Mouse (Mus musculus): ENCODE results near the gene Psmd3. TPM values are rescaled to one million over a fixed set of nuclear protein-coding genes. Genes with fewer than 3 reads are reported as not detected.
"Not testable (repeated sequence)": the region's sequence is repeated elsewhere in the genome, so short reads cannot be mapped to it uniquely, and the experiment has no call there.

Gene Psmd3
- total RNA-seq (2022), result 100 to 1,000 TPM; 115 to 121 (median 117) TPM

DNA sequence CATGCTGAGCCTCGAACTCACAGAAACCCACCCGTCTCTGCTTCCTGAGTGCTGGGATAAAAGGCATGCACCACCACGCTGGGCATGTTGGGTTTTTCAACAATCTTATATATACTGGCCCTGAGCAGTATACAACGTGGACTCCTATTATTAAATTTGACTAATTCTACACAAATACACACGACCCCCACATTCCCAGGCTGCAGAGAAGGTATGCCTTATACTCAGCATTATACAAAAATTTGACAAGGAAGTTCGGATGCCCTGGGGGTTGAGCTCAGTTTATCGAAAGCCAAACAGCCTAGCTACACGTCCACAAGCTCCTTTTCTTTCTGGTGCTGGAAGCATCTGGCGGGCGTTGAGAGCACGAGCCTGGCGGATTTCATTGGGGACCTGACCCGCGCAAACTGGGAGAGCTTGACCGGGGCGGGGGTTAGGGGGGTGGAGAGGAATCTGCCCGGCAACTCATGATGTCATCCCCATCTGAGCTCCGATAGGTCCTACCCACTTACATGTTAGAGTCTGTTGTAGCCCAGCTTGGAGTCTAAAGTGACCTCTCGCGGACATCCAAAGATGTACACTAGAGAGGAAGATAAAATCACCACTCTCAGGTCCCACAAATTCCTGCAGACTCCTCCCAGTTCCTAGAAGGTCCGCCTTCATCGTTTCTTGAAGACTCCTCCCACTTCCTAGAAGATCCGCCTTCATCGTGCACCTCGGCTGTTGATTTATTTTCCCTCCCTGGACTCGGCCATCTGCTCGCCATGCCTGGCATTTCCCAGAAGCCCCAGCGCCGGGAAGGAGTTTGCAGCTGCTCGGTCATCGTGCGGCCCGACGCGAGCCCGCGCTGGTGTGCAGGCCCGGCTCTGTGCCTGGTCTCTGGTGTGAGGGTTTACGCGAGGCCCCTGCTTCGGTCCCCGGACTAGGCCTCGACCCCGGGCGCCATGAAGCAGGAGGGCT lies at the start of gene Psmd3:
Gene Psmd3, plus strand, starts transcription at position 769 of the 960 bp plus-strand sequence.
- peak; percentile 97 for DNase-seq

DNA sequence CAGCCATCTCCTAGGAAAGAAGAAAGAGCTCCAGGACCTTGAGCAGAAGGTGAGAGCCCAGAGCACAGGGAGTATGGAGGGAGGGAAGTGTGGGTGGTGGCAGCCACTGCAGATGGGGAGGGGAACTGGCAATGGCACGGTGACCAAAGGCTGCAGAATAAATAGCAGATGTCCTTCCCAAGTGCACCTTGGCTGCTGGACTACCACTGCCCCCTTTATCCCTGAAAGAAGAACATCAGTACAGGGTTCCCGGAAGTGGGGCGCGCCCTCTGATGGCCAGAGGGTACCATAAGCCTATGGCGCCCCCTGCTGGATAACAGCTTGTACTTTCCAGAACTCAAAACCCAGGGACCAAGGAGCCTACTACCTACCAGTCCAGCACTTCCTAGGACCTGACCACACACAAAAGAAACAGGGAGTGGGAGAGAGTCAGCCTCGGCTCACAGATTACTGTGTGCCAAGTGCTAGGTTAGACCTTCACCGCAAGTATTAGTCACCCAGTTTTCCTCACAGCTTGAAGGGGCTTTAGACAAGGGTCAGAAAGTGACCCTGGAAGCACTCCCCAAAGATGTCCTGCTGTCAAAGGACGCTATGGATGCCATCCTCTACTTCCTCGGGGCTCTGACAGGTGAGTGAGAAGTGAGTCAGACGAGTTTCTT lies 46.9 kb upstream of the Psmd3 start:
- not testable (repeated sequence) for DNase-seq

DNA sequence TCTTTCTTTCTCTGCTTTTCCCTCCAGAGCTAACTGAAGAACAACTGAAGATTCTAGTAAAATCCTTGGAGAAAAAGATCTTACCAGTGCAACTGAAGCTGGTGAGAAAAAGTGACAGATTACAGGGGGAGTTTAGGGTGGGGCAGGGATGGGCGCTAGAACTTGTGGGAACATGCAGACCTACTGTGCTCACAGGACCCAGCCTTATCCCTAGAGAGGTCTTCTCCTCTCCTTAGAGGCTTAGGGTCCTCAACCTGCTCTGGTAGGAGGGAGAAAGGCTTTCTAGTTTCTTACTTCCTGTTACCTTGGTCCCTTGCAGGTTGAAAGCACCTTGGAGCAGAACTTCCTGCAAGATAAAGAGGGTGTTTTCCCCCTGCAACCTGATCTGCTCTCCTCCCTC lies 44.9 kb upstream of the Psmd3 start:
- no peak for DNase-seq

DNA sequence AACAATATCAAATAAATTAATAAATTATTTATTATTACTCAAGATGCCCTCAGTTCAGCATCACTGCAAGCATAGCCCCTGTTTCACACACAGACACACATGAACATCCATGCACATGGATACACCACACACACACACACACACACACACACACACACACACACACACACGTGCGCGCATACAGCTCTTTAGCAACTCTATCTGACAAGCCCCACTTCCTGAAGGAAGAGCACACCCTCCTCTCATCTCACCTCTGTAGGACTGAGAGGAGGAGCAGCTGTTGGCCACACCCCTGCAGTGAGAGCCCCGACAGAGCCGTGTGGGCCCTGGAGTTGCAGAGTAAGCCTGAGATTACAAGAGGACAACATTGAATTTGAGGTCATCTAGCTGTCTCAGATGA lies 42.3 kb upstream of the Psmd3 start:
- no peak for DNase-seq

DNA sequence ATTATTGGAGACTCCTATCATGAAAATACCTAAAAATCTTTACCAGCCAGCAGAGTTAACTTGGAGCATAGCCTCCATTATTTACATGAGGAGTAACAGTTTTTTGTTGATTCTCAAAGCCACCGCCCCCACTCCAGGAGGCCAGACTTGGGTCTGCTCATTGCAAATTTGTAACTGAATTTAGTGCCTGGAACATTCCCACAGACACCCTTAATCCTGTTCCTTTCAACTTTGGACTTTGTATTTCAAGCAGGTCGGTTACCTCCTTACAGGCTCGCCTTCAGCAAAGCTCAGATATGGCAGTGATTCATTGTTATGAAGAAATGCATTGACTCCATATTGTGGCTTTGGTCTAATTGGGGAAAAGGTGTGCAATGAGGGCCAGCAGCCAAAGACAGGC lies 37.6 kb upstream of the Psmd3 start:
- no peak for DNase-seq

DNA sequence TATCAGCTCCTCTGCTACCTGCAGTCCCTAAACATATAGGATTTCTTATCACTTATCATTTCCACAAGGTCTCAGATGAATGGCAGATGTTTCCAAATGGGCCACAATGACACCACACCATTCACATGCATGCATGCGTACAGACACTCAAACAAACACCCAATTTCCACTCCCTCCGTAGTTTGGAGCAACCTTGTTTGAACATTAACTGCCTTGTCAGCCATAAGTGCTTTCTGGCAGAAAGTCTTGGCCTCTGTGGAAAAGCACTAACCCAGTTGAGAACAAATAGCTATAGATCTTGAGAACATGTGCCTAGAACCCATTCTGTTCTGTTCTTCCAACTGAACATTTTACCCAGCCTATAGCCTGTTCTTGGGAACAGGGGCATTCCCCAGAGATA lies 36.4 kb upstream of the Psmd3 start:
- DNase-seq, result no peak

DNA sequence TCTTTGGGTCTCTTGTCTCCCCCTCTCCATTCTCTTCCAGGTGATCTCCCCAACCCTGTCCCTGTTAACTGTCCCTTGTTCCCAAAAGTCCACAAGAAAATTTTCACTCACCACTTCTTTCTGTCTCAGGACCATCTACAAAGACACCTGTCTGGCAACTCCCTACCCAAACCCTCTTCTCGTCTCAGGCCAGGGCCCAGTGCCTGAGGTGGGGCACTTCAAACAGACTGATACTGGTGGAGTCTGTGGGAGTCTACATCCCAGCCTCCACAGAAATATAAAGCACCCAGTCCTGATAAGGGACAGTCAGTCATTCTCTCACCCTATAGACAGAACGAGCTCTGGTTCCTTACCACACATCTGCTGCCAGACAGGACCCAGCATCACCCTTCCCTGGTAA lies 35.9 kb upstream of the Psmd3 start, which contains the start of gene Gsdma2:
Gene Gsdma2, plus strand, starts transcription at position 301 of the 400 bp plus-strand sequence.
- no peak for DNase-seq

DNA sequence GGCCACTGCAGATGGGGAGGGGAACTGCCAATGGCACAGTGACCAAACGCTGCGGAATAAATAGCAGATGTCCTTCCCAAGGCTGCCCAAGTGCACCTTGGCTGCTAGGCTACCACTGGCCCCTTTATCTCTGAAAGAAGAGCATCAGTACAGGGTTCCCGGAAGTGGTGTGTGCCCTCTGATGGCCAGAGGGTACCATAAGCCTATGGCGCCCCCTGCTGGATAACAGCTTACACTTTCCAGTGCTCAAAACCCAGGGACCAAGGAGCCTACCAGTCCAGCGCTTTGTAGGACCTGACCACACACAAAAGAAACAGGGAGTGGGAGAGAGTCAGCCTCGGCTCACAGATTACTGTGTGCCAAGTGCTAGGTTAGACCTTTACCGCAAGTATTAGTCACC lies 27.3 kb upstream of the Psmd3 start:
- not testable (repeated sequence) for DNase-seq

DNA sequence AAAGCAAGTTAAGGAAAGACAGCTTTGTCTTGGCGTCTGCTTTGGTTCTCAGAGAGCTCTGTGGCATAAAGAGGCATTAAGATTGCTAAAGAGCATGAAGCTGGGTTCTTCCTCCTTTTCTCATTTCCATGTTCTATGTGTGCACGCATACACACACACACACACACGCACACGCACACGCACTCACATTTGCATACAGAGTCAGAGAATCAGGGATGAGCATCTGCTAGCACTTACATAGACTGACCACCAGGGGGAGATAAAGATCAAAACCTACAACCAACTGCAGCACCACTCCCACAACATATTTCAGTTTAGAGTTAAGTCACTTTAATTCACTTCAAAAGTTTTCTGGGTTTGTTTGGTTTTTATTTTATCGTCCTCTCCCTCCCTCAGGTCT lies 21.8 kb upstream of the Psmd3 start:
- no peak for DNase-seq

DNA sequence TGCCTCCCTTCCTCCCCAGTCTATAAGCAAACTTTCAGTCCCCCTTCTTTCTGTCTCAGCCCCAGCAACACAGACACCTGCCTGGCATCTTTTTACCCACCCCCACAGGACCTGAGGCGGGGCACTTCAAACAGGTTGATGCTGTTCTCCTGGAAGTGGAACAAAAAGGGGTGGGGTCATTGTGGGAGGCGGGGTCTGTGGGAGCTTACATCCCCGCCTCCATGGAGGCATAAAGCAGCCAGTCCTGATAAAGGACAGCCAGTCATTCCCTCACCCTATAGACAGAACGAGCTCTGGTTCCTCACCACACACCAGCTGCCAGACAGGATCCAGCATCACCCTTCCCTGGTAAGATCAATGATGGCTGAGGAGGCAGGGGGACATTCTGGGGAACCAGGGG lies 18.3 kb upstream of the Psmd3 start, which contains the start of gene Gsdma:
Gene Gsdma, plus strand, starts transcription at position 261 of the 400 bp plus-strand sequence.
- no peak for DNase-seq

DNA sequence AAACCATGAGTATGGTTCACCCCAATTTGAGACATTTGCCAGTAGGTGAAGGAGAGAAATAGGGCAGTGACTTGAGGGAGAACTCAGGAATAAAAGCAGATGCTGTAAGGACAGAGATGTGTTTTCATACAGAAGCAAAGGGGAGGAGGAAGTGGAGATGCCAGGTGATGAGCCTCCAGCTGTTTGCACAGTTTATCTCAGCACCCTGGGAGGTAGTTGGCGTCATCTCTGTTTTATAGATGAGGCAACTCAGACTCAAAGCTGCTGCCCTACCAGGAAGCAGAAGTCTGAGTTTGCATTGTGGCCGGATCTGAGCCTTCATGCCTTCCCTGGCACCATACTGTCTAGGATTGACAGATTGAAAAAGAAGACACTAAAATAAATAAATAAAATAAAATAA lies 13.4 kb upstream of the Psmd3 start:
- no peak for DNase-seq

DNA sequence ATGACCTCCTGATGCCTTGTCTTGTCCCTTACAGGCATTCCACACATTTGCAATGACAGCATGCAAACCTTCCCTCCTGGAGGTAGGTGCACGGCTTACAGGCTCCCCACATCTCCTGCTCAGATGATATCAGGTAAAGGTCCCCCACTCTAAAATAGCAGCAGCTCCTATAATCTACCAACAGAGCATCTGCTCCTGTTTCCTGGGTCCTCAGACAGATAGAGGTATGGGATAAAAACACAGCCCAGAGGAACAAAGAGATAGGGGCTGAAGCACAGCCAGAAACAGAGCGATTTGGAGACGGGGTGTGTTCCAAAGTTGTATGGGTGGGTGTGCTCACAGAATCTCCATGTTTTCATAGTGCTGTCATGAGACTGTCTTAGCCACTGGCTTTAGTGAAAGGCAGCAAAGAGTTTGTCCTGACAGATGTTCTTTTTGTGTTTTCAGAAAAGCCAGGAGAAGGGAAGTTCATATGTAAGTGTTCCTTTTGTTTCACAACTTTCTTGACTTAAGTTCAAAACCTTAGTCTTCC lies 11.0 kb upstream of the Psmd3 start:
- DNase-seq, result no peak

DNA sequence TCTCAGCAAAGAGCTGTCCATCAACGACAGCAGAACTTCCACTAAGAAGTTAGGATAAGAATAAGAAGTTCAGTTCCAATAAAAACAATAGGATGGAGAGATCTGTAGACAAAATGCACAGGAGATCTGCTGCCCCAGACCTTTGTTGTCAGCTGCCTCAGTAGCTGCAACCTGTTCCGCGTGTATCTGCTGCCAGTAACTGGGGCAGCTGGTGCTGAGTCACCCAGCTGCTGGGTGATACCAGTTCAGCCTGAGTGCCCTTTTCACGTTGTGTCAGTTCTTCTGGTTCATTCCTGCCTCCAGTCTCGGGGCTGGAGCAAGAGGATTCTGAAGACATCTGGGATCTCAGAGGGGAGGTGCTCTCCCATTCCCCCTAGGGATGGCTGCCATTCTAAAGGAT lies 10.5 kb upstream of the Psmd3 start:
- no peak for DNase-seq

DNA sequence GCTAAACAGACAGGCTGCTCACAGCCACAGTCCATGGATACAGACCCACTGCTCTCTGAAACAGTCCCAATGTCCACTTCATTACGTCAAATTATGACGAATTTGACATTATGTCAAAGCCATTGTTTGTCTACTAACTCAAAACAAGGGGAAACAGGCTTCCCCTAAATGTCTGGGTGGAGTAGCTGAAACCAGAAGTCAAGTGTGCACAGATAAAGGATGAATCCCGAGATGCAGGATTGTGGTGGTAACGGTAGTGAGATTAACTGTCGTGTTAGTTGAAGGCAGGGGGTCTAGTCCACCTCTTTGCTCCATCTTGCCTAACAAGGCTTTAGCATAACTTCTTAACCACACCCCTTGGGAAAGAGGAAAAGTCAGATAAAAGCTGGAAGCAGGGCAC lies 9.9 kb upstream of the Psmd3 start:
- DNase-seq, result no peak

DNA sequence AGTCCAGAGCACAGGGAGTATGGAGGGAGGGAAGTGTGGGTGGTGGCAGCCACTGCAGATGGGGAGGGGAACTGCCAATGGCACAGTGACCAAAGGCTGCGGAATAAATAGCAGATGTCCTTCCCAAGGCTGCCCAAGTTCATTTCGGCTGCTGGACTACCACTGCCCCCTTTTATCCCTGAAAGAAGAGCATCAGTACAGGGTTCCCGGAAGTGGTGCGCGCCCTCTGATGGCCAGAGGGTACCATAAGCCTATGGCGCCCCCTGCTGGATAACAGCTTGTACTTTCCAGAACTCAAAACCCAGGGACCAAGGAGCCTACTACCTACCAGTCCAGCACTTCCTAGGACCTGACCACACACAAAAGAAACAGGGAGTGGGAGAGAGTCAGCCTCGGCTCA lies 9.2 kb upstream of the Psmd3 start:
- DNase-seq, result not testable (repeated sequence)

DNA sequence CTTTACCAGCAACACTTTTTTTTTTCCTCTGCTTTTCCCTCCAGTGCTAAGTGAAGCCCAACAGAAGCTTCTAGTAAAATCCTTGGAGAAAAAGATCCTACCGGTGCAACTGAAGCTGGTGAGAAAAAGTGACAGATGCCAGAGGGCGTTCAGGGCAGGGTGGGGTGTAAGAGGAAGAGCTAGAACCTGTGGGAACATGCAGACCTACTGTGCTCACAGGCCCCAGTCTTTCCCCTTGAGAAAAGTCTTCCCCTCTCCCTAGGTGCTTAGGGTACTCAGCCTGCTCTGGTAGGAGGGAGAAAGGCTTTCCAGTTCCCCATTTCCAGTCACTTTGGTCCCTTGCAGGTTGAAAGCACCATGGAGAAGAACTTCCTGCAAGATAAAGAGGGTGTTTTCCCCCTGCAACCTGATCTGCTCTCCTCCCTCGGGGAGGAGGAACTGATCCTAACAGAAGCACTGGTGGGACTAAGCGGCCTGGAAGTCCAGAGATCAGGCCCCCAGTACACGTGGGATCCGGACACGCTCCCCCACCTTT lies 6.5 kb upstream of the Psmd3 start:
- DNase-seq, result no peak

DNA sequence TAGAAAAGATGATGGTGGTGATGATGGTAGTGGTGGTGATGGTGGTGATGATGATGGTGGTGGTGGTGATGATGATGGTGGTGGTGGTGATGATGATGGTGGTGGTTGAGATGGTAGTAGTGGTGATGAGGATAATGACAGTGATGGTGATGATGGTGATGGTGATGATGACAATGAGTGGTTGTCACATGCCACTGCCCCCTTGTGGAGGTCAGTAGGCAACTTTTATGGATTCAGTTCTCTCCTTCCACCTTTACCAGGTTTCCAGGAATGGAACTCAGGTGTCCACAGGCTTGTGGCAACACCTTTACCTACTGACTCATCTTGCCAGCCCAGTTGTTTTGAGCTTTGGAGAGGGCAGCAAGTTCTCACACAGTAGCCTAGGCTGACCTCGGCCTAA lies 2.3 kb upstream of the Psmd3 start:
- DNase-seq, result no peak

DNA sequence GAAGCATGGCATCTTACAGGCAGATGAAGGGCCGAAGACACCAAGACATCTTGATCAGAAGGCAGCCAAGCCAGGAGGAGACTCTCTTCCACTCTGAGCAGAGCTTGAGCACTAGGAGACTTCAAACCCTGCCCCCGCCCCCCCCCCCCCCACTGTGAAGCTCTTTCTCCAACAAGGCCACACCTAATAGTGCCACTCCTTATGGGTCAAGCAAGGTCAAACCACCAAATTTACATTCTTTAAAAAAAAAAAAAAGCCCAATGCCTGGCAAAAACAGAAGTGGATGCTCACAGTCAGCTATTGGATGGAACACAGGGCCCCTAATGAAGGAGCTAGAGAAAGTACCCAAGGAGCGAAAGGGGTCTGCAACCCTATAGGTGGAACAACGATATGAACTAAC lies 1.8 kb upstream of the Psmd3 start:
- not testable (repeated sequence) for DNase-seq

DNA sequence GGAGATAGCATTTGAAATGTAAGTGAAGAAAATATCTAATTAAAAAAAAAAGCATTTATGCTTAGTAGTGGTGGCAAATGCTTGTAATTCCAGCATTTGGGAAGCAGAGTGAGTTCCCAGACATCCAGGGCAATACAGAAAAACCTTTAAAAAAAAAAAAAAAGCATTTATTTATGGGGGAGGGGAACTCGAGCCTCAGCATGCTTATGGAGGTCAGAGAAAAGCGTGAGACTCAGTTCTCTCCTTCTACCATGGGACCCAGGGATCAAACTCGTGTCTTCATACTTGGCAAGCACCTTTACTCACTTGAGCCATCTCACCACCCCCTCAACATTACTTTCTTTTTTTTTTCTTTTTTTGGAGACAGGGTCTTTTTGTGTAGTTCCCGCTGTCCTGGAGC lies 1.2 kb upstream of the Psmd3 start:
- DNase-seq, result no peak

DNA sequence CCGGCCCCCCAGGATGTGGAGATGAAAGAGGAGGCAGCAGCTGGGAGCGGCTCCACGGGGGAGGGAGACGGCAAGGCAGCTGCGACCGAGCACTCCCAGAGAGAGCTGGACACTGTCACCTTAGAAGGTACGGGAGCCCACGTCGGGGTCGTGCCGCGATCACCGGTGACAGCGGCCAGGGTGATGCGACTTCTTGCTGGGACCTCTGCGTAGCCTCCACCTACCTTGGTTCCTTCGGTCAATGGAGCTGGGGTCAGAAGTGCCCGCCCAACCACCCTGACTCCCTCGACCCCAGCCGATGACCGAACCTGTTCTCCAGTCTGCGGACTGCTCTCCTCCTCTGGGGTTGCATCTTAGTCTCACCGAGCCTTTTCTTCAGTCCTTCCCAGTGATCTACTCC lies 457 bp downstream of the Psmd3 start:
- DNase-seq, result no peak

DNA sequence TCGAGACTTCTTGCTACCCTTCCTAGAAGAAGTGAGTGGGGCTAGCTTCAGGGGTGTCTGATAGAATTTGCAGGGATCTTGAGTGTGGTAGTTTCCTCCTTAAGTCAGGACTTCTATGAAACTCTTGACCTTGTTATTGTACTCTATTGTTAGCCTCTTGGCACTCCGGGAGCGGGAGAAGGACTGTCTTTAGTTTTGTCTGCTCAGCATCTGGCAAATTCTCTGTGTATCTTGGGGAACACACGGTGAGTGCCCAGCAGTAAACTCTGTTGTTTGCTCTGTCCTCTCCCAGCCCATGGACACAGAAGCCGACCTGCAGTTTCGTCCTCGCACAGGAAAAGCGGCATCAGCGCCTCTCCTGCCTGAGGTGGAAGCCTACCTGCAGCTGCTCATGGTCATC lies 3.3 kb downstream of the Psmd3 start:
- no peak for DNase-seq

DNA sequence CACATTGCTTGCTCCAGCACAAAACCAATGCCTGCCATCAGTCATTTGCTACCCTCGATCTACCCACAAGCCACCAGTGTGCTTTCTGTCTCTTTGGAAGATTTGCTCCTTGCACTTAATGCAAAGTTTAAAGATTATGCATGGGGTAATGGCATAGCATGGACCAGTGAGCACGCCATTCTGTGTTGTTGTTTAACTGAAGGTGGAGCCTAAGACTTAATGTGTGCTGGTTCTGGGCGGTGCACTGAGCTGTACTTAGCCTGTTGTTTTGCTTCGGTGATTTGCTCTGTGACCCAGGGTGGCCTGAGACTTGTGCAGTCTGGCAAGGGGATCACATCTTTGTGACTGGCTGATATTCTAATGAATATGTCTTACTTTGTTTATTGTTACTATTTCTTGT lies 4.6 kb downstream of the Psmd3 start:
- DNase-seq, result no peak

DNA sequence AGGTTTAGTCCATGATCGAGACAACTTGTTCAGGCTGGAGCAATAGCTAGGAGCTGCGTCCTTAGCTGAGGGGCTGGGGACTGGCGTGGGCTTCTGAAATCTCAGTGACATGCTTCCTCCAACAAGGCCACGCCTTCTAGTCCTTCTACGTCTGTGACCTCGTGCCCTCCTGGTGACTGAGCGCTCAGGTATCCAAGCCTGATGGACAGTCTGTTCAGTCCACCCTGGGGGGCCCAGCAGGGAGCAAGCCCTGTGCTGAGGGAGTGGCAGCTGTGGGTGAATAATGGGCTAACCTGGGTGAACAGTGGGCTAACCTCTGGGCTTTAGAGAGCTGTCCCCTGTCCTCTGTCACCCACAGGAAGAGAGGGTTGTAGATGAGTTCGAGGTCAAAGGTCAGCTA lies 5.7 kb downstream of the Psmd3 start:
- DNase-seq, result no peak

All from adrenal gland, adult 8-10 months (tissue).